Mouse (Mus musculus) heart, adult 18-20 months (tissue): ENCODE data around the gene Dnaaf5. TPM values are rescaled to one million over a fixed set of nuclear protein-coding genes. Genes with fewer than 3 reads are reported as not detected.

ENCODE experiments used
- DNase-seq, 2 experiments: peaks; one replicate each; pipeline ENCODE4 v3.0.0; 2021 to 2022; ENCODE audit warnings: mixed read lengths in 1 of 2
- total RNA-seq, 2 experiments: library from RNA; stranded (reverse); gene quantifications; 2 replicates each; pipeline ENCODE4 v1.2.3; 2021

Gene Dnaaf5
- total RNA-seq, 2 experiments from 2014 or later: 13.5 to 19.7 TPM

- no peak for DNase-seq
Observed at GRCm38 (mm10) chr5:139198779-139199178, 48.8 kb downstream of the Dnaaf5 start.

- DNase-seq: no peak
Observed at GRCm38 (mm10) chr5:139199636-139199994, 49.6 kb downstream of the Dnaaf5 start.

- peak; percentile 99 for DNase-seq
Observed at GRCm38 (mm10) chr5:139199995-139200769, 50.2 kb downstream of the Dnaaf5 start, which contains the start of gene Sun1. Gene Sun1 (plus strand): TSS chr5:139200637.

GRCm38 (mm10) chr5:139200770-139201569, 50.9 kb downstream of the Dnaaf5 start:
- DNase-seq: no peak

GRCm38 (mm10) chr5:139202127-139202526, 52.1 kb downstream of the Dnaaf5 start:
- DNase-seq: no peak

GRCm38 (mm10) chr5:139203312-139203711, 53.3 kb downstream of the Dnaaf5 start:
- DNase-seq: no peak

GRCm38 (mm10) chr5:139206081-139206480, 56.1 kb downstream of the Dnaaf5 start:
- no peak for DNase-seq

GRCm38 (mm10) chr5:139206525-139206924, 56.5 kb downstream of the Dnaaf5 start:
- DNase-seq: no peak

- no peak for DNase-seq
Observed at GRCm38 (mm10) chr5:139208183-139208582, 58.2 kb downstream of the Dnaaf5 start.

GRCm38 (mm10) chr5:139208871-139209684, 59.1 kb downstream of the Dnaaf5 start:
- DNase-seq: no peak

- DNase-seq: no peak
Observed at GRCm38 (mm10) chr5:139209685-139210026, 59.6 kb downstream of the Dnaaf5 start.

- peak in 1 of 2 experiments; percentile 18 for DNase-seq
Observed at GRCm38 (mm10) chr5:139211737-139212385, 61.8 kb downstream of the Dnaaf5 start.

GRCm38 (mm10) chr5:139214298-139214697, 64.3 kb downstream of the Dnaaf5 start:
- no peak for DNase-seq

GRCm38 (mm10) chr5:139215184-139215583, 65.2 kb downstream of the Dnaaf5 start:
- DNase-seq: no peak

- no peak for DNase-seq
Observed at GRCm38 (mm10) chr5:139216121-139216520, 66.1 kb downstream of the Dnaaf5 start.

- no peak for DNase-seq
Observed at GRCm38 (mm10) chr5:139216774-139217173, 66.8 kb downstream of the Dnaaf5 start.

- DNase-seq: no peak
Observed at GRCm38 (mm10) chr5:139220006-139220515, 70.0 kb downstream of the Dnaaf5 start.

GRCm38 (mm10) chr5:139220610-139221009, 70.6 kb downstream of the Dnaaf5 start:
- DNase-seq: peak; percentile 57 to 82

- no peak for DNase-seq
Observed at GRCm38 (mm10) chr5:139223331-139223730, 73.3 kb downstream of the Dnaaf5 start.

GRCm38 (mm10) chr5:139227236-139227635, 77.2 kb downstream of the Dnaaf5 start:
- no peak for DNase-seq

- no peak for DNase-seq
Observed at GRCm38 (mm10) chr5:139227645-139228044, 77.6 kb downstream of the Dnaaf5 start.

GRCm38 (mm10) chr5:139228318-139228717, 78.3 kb downstream of the Dnaaf5 start:
- DNase-seq: no peak
